Mouse (Mus musculus) liver, postnatal 0 days (tissue): ENCODE measurements at regions not wholly inside any gene's neighbourhood (a gene's known extent, or its start where the extent isn't known, plus 50 kb on each side); places are given as distances from the start of the nearest gene placed in this dataset.
A peak's percentile ranks its signal among the peaks of the same experiment; 100 is the strongest.

Experiments
- ATAC-seq: fragments of 200-750 bp; cut with Nextera tagmentation; 2 replicates; pipeline ENCODE4 v1.8.0; 2017; ENCODE audit warnings: mild to moderate bottlenecking, moderate library complexity
- DNase-seq: peaks from one replicate; pipeline ENCODE4 v3.0.0-alpha.2; 2016
- H3K27ac ChIP-seq: fragments of 300-500 bp; sonication (generic); 2 replicates; pipeline ENCODE4 v1.5.1; 2014; ENCODE audit warnings: antibody characterized with exemption, moderate library complexity, mild to moderate bottlenecking, low read depth
- H3K27me3 ChIP-seq: fragments of 300-500 bp; sonication (generic); 2 replicates; pipeline ENCODE4 v1.6.1; 2014; ENCODE audit warnings: low read length, control low read depth, mixed read lengths; ENCODE audit not compliant: insufficient read depth
- H3K36me3 ChIP-seq: fragments of 300-500 bp; sonication (generic); replicated peaks from 2 replicates; pipeline ENCODE4 v1.6.1; 2014; ENCODE audit warnings: mild to moderate bottlenecking, control low read depth, low read length, moderate library complexity, mixed read lengths; ENCODE audit not compliant: insufficient read depth
- H3K4me1 ChIP-seq: fragments of 300-500 bp; sonication (generic); 2 replicates; pipeline ENCODE4 v1.6.1; 2014; ENCODE audit warnings: antibody characterized with exemption, mild to moderate bottlenecking, control low read depth; ENCODE audit not compliant: insufficient read depth
- H3K4me2 ChIP-seq: fragments of 300-500 bp; sonication (generic); 2 replicates; pipeline ENCODE4 v1.6.1; 2014; ENCODE audit warnings: low read depth, mild to moderate bottlenecking, low read length, moderate library complexity, mixed read lengths
- H3K4me3 ChIP-seq: fragments of 300-500 bp; sonication (generic); 2 replicates; pipeline ENCODE4 v1.5.1; 2014; ENCODE audit warnings: low read depth, low read length
- H3K9ac ChIP-seq: fragments of 300-500 bp; sonication (generic); replicated peaks from 2 replicates; pipeline ENCODE4 v1.6.1; 2014; ENCODE audit warnings: mild to moderate bottlenecking, moderate library complexity
- H3K9me3 ChIP-seq: fragments of 300-500 bp; sonication (generic); 2 replicates; pipeline ENCODE4 v1.6.1; 2016; ENCODE audit warnings: mild to moderate bottlenecking, control low read depth, low read length, mixed read lengths
- CTCF ChIP-seq: sonication (generic); IDR thresholded peaks from 2 replicates; pipeline ENCODE4 v1.5.1; 2016; ENCODE audit warnings: antibody characterized with exemption, low read depth
- EP300 ChIP-seq: IDR thresholded peaks from 2 replicates; pipeline ENCODE4 v1.6.1; 2016; ENCODE audit warnings: antibody characterized with exemption, low read depth, mild to moderate bottlenecking
- WGBS: fragments of 180-500 bp; shearing (Covaris S2); extraction: QIAGEN DNeasy Blood & Tissue Kit; methylation state at CpG from one replicate; pipeline ENCODE4 v1.1.7; 2014; ENCODE audit not compliant: insufficient replicate concordance; 5-methylcytosine and 5-hydroxymethylcytosine counted together

DNA sequence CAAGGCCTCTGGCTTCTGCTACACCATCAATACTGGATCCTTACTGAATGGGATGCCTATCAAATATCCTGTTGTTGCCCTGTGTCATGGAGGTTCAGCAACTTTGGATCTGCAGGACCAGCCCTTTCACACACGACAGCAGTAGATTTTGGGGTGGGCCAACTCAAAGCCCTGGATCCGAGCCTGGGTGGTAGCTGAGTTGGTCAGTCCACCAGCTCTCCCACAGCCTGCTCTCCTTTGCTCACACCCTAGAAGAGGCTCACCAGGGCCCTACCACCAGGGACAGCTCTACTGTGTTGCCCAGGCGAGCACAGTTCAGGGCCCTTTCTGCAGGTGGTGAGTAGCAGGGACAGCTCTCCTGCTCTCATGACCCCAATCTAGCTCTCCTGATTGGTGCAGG is 192.6 kb downstream of the Spata18 start:
- Histone ChIP-seq H3K4me2 (no peak overlapping the region), H3K4me1 (no peaks in the 10 kb centered on the region), H3K9me3 (no peaks in the 10 kb centered on the region), H3K9ac (no peak overlapping the region), H3K27ac (no peak overlapping the region), H3K36me3 (no peaks in the 10 kb centered on the region), H3K27me3 (no peaks in the 10 kb centered on the region), H3K4me3 (no peak overlapping the region)
- DNase-seq = no peak
- no peak for ATAC-seq
- WGBS = 73% methylated on average over 3 of the region's 3 CpGs
- TF ChIP-seq EP300 (no peak), CTCF (no peak)

- Histone ChIP-seq H3K9ac (no peak overlapping the region), H3K4me3 (no peak overlapping the region), H3K9me3 (no peaks in the 10 kb centered on the region), H3K4me1 (no peaks in the 10 kb centered on the region), H3K27me3 (no peaks in the 10 kb centered on the region), H3K4me2 (no peak overlapping the region), H3K27ac (no peak overlapping the region), H3K36me3 (no peaks in the 10 kb centered on the region)
- WGBS = 72% methylated on average over 12 of the region's 12 CpGs
- TF ChIP-seq EP300 = no peak
- no peak for TF ChIP-seq CTCF
- DNase-seq (no peak), ATAC-seq (no peak)
Measured at GRCm38 (mm10) chr5:73846096-73846782, 195.1 kb downstream of the Spata18 start.

- H3K4me3 ChIP-seq = no peak overlapping the region
- no peaks in the 10 kb centered on the region for H3K4me1 ChIP-seq
- TF ChIP-seq EP300 = no peak
- TF ChIP-seq CTCF = no peak
- DNase-seq (no peak), ATAC-seq (no peak)
- H3K9ac ChIP-seq = no peak overlapping the region
- H3K27ac ChIP-seq = no peak overlapping the region
- H3K4me2 ChIP-seq = no peak overlapping the region
- no peaks in the 10 kb centered on the region for H3K27me3 ChIP-seq
- 69% methylated on average over 6 of the region's 6 CpGs for whole genome bisulfite sequencing
- H3K36me3 ChIP-seq = no peaks in the 10 kb centered on the region
- H3K9me3 ChIP-seq = no peaks in the 10 kb centered on the region
Measured at GRCm38 (mm10) chr5:73846783-73847151, 195.6 kb downstream of the Spata18 start.

DNA sequence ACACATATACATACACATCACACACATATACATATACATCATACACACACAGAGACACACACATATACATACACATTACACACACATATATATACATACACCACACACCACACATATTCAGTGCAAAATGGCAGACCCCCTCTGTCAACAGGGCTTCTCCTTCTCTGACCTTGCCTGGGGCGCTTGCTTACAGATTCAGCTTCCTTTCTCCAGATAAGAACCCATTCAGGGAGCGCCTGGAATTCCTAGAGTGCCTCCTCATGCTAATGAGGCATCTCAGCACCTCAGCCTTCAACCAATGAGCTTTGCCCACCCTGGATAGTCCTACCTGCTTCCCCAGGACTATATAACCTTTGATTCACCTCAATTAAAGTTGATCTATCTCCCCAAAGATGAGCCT is 200.3 kb downstream of the Spata18 start:
- H3K4me2 ChIP-seq = no peak overlapping the region
- H3K9ac ChIP-seq = no peak overlapping the region
- no peaks in the 10 kb centered on the region for H3K27me3 ChIP-seq
- no peaks in the 10 kb centered on the region for H3K36me3 ChIP-seq
- ATAC-seq = no peak
- WGBS = 29% methylated on average over 2 of the region's 2 CpGs
- no peak for DNase-seq
- H3K9me3 ChIP-seq = no peaks in the 10 kb centered on the region
- no peak overlapping the region for H3K4me3 ChIP-seq
- H3K27ac ChIP-seq = no peak overlapping the region
- TF ChIP-seq CTCF (no peak), EP300 (no peak)
- H3K4me1 ChIP-seq = no peaks in the 10 kb centered on the region

- TF ChIP-seq CTCF (peak; percentile 82), EP300 (no peak)
- Histone ChIP-seq H3K27me3 (no peaks in the 10 kb centered on the region), H3K36me3 (no peaks in the 10 kb centered on the region), H3K9me3 (no peaks in the 10 kb centered on the region), H3K4me3 (no peak overlapping the region), H3K27ac (no peak overlapping the region), H3K4me1 (no peaks in the 10 kb centered on the region), H3K4me2 (no peak overlapping the region), H3K9ac (no peak overlapping the region)
- 47% methylated on average over 22 of the region's 22 CpGs for WGBS
- no peak for ATAC-seq
- peak; percentile 66 for DNase-seq
Measured at GRCm38 (mm10) chr5:73854025-73854773, 203.0 kb downstream of the Spata18 start.

GRCm38 (mm10) chr5:73854774-73855371 is 203.7 kb downstream of the Spata18 start:
- TF ChIP-seq CTCF (no peak), EP300 (no peak)
- Histone ChIP-seq H3K27me3 (no peaks in the 10 kb centered on the region), H3K4me2 (no peak overlapping the region), H3K9me3 (no peaks in the 10 kb centered on the region), H3K27ac (no peak overlapping the region), H3K4me3 (no peak overlapping the region), H3K36me3 (no peaks in the 10 kb centered on the region), H3K4me1 (no peaks in the 10 kb centered on the region), H3K9ac (no peak overlapping the region)
- DNase-seq = no peak
- ATAC-seq = no peak
- WGBS = 70% methylated on average over 18 of the region's 18 CpGs
